Mouse (Mus musculus) kidney, adult 2 months (tissue): ENCODE results near the gene Mageh1. TPM values are rescaled to one million over a fixed set of nuclear protein-coding genes. Genes with fewer than 3 reads are reported as not detected.
"Not testable (repeated sequence)": the region's sequence is repeated elsewhere in the genome, so short reads cannot be mapped to it uniquely, and the experiment has no call there.

Experiments used
- DNase-seq: peaks from one replicate; pipeline ENCODE4 v3.0.0; 2021
- H3K27ac ChIP-seq: fragments of 200-500 bp; 2 replicates; pipeline ENCODE4 v1.5.1; 2012; ENCODE audit warnings: low read depth, low read length, control low read depth, inconsistent platforms; ENCODE audit not compliant: insufficient read depth
- H3K27me3 ChIP-seq: fragments of 200-500 bp; replicated peaks from 2 replicates; pipeline ENCODE4 v1.6.1; 2012; ENCODE audit warnings: mild to moderate bottlenecking, moderate library complexity, low read length, inconsistent platforms; ENCODE audit not compliant: control insufficient read depth, insufficient read depth
- H3K36me3 ChIP-seq: fragments of 200-500 bp; 2 replicates; pipeline ENCODE4 v1.6.1; 2012; ENCODE audit warnings: mild to moderate bottlenecking, moderate library complexity, low read length, inconsistent platforms; ENCODE audit not compliant: control insufficient read depth, insufficient read depth
- H3K4me1 ChIP-seq: fragments of 200-500 bp; 2 replicates; pipeline ENCODE4 v1.6.1; 2011; ENCODE audit warnings: low read length; ENCODE audit not compliant: control insufficient read depth, insufficient read depth
- H3K4me3 ChIP-seq: fragments of 200-500 bp; 2 replicates; pipeline ENCODE4 v1.5.1; 2011; ENCODE audit warnings: mild to moderate bottlenecking, low read depth, low read length, control low read depth; ENCODE audit not compliant: insufficient read depth
- CTCF ChIP-seq: fragments of 200-500 bp; conservative IDR thresholded peaks from 2 replicates; pipeline ENCODE4 v1.5.1; 2011; ENCODE audit warnings: low read depth, mild to moderate bottlenecking, control low read depth, low read length, moderate library complexity, mixed read lengths; ENCODE audit not compliant: insufficient read depth, insufficient read length
- POLR2A ChIP-seq: fragments of 200-500 bp; IDR thresholded peaks from one replicate; pipeline ENCODE4 v1.6.1; 2011; ENCODE audit warnings: low read depth, low read length, control low read depth
- WGBS: fragments of 180-500 bp; shearing (Covaris S2); methylation state at CpG from one replicate; pipeline ENCODE4 v1.1.7; 2018; 5-methylcytosine and 5-hydroxymethylcytosine counted together
- polyA plus RNA-seq: library from polyadenylated mRNA; depleted of rRNA; stranded (reverse); fragments of >200 nt; gene quantifications from 2 replicates; pipeline ENCODE4 v1.2.3, GENCODE M21; 2012; rRNA removed

Gene Mageh1
- polyA plus RNA-seq, 1 experiment = 7.7 TPM

DNA sequence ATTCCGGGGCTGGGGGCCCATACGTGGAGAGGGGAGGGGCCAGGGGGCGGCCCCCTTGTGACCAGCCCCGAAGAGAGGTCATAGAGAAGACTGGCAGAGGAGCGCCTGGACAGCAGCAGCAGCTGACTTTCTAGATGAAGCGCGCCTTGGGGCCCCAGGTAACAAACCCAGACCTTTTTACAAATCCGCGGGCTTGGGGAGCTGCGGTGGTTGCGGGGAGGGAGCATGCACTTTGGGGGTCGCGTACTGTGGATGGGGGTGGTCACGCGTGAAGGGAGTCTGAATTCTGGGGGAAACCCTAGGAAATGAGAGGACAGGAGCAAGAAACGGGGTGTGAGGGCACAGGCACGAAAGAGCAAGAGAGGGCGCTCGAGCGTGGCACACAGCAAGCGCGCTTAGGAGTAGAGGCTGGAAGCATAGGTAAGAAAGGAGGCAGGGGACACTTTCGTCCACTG is 31.0 kb downstream of the Mageh1 start, which contains the start of gene Usp51:
Gene Usp51 (plus strand): TSS at position 83 of the 455 bp plus-strand sequence.
- WGBS = 2% methylated on average over 23 of the region's 23 CpGs
- Histone ChIP-seq H3K27ac (no peak within 1 kb of the TSS), H3K36me3 (no peaks in the 10 kb centered on the region), H3K4me1 (no peaks in the 10 kb centered on the region), H3K27me3 (no peaks in the 10 kb centered on the region), H3K4me3 (peak within 1 kb of the TSS; percentile 89)
- TF ChIP-seq CTCF = peak; percentile 36; the same call in 1 of the 2 replicates
- TF ChIP-seq POLR2A = no peak
- peak; percentile 38 for DNase-seq

DNA sequence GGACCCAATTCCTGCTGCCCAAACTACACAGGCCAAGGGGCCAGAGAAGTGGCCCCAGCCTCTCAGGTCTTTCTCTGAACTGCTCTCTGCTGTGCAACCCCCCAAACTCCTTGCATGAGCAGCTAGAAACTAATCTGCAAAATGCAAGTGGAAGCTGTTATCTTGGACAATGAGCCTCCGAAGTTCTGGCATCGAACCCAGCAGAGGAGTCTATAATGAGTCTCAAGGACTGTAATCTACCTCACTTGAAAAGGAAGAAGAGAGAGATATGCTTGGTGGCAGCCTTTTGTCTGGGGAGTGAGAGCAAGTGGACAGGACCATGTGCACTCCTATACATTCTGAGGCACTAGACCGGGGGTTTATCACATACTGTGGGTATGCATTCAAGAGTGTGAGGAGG is 41.3 kb downstream of the Mageh1 start:
- H3K36me3 ChIP-seq, H3K27me3 ChIP-seq, H3K27ac ChIP-seq, H3K4me3 ChIP-seq, H3K4me1 ChIP-seq, DNase-seq: not testable (repeated sequence)
- WGBS = no CpG with 5 or more reads among the region's 3 CpGs

DNA sequence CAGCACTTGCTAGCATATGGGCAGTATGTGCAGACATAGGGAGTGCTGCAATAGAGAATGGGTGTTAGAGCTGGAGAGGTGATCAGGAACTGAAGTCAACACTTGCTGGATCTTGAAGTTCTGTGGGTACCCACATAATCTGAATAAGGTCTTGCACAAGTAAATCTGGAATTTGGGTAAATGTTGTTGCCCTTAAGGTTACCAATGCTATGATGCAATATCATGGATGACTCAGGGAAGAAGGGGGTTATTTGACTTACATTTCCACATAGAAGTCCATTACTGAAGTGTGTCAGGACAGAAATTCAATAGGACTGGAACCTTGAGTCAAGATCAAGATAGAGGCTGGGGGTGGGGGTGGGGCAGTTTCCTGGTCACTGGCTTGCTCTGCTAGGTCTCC is 47.5 kb downstream of the Mageh1 start:
- H3K4me3 ChIP-seq, H3K36me3 ChIP-seq, DNase-seq, H3K27me3 ChIP-seq, H3K4me1 ChIP-seq, H3K27ac ChIP-seq: not testable (repeated sequence)

Other genes starting within 250 kb of the Mageh1 start
- not detected in 2 replicates for gene Usp51, start 31.1 kb downstream of the Mageh1 start, polyA plus RNA-seq
- not detected in 2 replicates for gene Foxr2, start 81.2 kb upstream of the Mageh1 start, polyA plus RNA-seq
- 2.6 and 3.5 TPM in 2 replicates for gene Rragb, start 102.4 kb upstream of the Mageh1 start, polyA plus RNA-seq
- 0.33 and 0.35 TPM in 2 replicates for gene Klf8, start 199.9 kb upstream of the Mageh1 start, polyA plus RNA-seq